Mouse (Mus musculus) midbrain, embryonic 13.5 days (tissue): ENCODE data around the gene Enah. TPM values are rescaled to one million over a fixed set of nuclear protein-coding genes. Genes with fewer than 3 reads are reported as not detected.

Experiments used
- ATAC-seq: fragments of 200-750 bp; cut with Nextera tagmentation; 2 replicates; pipeline ENCODE4 v1.8.0; 2017; ENCODE audit warnings: mild to moderate bottlenecking, moderate TSS enrichment, moderate library complexity
- H3K27ac ChIP-seq: fragments of 300-500 bp; sonication (generic); 2 replicates; pipeline ENCODE4 v1.5.1; 2015; ENCODE audit warnings: inconsistent platforms, mild to moderate bottlenecking, moderate library complexity
- H3K27me3 ChIP-seq: fragments of 300-500 bp; sonication (generic); 2 replicates; pipeline ENCODE4 v1.6.1; 2015; ENCODE audit warnings: mild to moderate bottlenecking, inconsistent platforms
- H3K36me3 ChIP-seq: fragments of 300-500 bp; sonication (generic); 2 replicates; pipeline ENCODE4 v1.6.1; 2015; ENCODE audit warnings: mild to moderate bottlenecking, inconsistent platforms
- H3K4me1 ChIP-seq: fragments of 300-500 bp; sonication (generic); replicated peaks from 2 replicates; pipeline ENCODE4 v1.6.1; 2015; ENCODE audit warnings: inconsistent platforms
- H3K4me2 ChIP-seq: fragments of 300-500 bp; sonication (generic); replicated peaks from 2 replicates; pipeline ENCODE4 v1.6.1; 2015; ENCODE audit warnings: moderate library complexity, mild to moderate bottlenecking, inconsistent platforms
- H3K4me3 ChIP-seq: fragments of 300-500 bp; sonication (generic); replicated peaks from 2 replicates; pipeline ENCODE4 v1.5.1; 2015; ENCODE audit warnings: mild to moderate bottlenecking, inconsistent platforms
- H3K9ac ChIP-seq: fragments of 300-500 bp; sonication (generic); replicated peaks from 2 replicates; pipeline ENCODE4 v1.6.1; 2015; ENCODE audit warnings: mild to moderate bottlenecking, inconsistent platforms
- H3K9me3 ChIP-seq: fragments of 300-500 bp; sonication (generic); 2 replicates; pipeline ENCODE4 v1.6.1; 2016; ENCODE audit warnings: mild to moderate bottlenecking, inconsistent platforms
- WGBS: fragments of 180-500 bp; shearing (Covaris S2); methylation state at CpG from one replicate; pipeline ENCODE4 v1.1.7; 2015; 5-methylcytosine and 5-hydroxymethylcytosine counted together
- polyA plus RNA-seq: library from polyadenylated mRNA; unstranded; fragments of >200 nt; fragmentation: Nextera tagmentation; extraction: Ambion mirVana; gene quantifications from 2 replicates; pipeline ENCODE4 v1.2.1, GENCODE M21; 2015

The Enah gene
- polyA plus RNA-seq, 1 experiment from 2014 or later, result 37.9 TPM

DNA sequence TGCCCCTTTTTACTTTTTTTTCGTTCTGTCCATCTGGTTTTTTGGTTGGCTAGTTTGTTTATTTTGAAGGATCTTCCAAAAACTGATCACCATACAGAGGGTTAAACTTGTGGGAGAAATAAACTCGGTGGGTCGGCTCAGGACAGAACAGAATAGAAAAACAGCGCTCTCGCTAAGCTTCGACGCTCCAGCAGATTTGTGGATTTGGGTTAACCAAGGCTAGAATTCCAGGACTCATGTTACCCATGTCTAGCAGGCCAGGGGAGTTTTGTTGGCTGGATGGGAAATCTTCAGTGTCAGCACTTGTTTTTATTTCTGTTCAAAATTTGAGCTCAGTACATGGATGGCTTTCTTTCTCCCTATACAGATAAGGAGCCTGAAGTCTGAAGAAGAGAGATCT is 30.0 kb upstream of the Enah start:
- Histone ChIP-seq H3K27me3 (no peaks in the 10 kb centered on the region), H3K9ac (no peak overlapping the region), H3K4me1 (peaks cover 18% of the 10 kb centered on the region), H3K4me2 (no peak overlapping the region), H3K4me3 (no peak overlapping the region), H3K9me3 (no peaks in the 10 kb centered on the region), H3K27ac (no peak overlapping the region), H3K36me3 (no peaks in the 10 kb centered on the region)
- 82% methylated on average over 7 of the region's 7 CpGs for WGBS
- no peak for ATAC-seq

DNA sequence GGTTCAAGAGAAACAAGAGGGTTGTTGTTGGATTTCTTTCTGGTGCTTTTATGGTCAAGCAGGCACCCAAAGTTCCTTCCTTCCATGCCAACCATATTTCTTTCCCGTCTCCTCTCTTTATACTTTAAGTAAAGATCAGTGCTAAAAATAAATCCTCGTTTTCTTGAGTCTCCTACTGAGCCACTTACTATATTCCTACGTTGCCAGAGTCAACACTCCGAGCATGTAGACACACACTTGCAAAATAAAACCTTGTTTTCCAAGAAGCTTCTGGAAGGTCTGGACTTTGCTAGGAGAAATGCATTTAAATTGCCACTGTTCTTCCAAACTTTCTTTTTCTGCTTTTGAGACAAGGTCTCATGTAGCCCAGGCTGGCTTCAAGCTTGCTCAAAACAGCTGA is 28.3 kb upstream of the Enah start:
- H3K27me3 ChIP-seq, result no peaks in the 10 kb centered on the region
- H3K4me3 ChIP-seq, result no peak overlapping the region
- 81% methylated on average over 4 of the region's 4 CpGs for WGBS
- H3K4me2 ChIP-seq, result no peak overlapping the region
- no peak overlapping the region for H3K27ac ChIP-seq
- H3K9me3 ChIP-seq, result no peaks in the 10 kb centered on the region
- H3K4me1 ChIP-seq, result peaks cover 18% of the 10 kb centered on the region
- ATAC-seq, result no peak
- no peaks in the 10 kb centered on the region for H3K36me3 ChIP-seq
- H3K9ac ChIP-seq, result no peak overlapping the region

DNA sequence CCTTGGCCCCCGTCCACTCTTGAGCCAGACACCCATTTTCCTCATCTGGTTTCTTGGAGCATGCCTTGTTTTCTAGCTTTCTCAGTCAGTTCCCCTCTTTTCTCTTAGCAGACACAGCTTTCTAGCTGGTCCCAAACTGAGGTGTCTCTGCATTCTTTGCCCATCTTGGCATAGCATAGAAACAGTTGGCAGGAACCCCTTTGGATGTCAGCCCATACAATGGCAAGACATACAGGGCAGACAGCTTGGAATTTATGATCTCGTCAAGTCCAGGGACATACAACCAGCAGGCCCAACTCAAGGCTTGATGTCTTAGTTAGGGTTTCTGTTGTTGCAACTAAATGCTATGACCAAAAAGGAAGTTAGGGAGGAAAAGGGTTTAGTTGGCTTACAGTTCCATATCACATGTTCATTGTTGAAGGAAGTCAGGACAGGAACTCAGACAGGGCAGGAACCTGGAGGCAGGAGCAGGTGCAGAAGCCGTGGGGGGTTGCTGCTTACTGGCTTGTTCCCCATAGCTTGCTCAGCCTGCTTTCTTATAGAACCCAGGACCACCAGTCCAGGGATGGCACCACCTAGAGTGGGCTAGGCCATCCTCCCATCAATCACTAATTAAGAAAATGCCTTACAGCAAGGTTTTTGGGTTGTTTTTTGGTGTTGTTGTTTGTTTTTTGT is 27.4 kb upstream of the Enah start:
- Histone ChIP-seq H3K27ac (no peak overlapping the region), H3K4me1 (peaks cover 14% of the 10 kb centered on the region), H3K9me3 (no peaks in the 10 kb centered on the region), H3K4me2 (no peak overlapping the region), H3K27me3 (no peaks in the 10 kb centered on the region), H3K36me3 (no peaks in the 10 kb centered on the region), H3K9ac (no peak overlapping the region), H3K4me3 (no peak overlapping the region)
- WGBS, result 89% methylated on average over 3 of the region's 3 CpGs
- ATAC-seq, result no peak

DNA sequence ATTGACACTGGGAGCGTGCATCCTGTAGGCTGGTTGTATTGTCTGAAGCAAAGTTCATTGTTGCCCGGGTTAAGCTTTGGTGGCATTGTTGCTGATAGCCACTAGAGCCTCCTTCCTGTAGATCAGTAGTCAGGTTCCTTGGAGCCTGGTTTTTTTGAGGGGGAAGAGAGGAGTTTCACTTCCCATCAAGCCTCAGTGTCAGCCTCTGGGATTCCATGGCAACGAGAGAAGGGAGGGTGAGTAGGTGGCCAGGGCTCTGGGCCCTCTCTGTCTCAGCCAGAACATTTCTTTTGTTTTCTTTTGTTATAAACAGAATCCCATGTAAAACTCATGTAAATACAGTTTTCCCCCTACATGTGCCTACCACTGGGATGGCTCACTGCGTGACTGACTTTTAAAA is 25.4 kb upstream of the Enah start:
- H3K4me3 ChIP-seq, result no peak overlapping the region
- H3K4me2 ChIP-seq, result no peak overlapping the region
- no peaks in the 10 kb centered on the region for H3K9me3 ChIP-seq
- no peak overlapping the region for H3K27ac ChIP-seq
- peak; percentile 58; the same call in 1 of the 2 replicates for ATAC-seq
- peaks cover 14% of the 10 kb centered on the region for H3K4me1 ChIP-seq
- no peaks in the 10 kb centered on the region for H3K27me3 ChIP-seq
- WGBS, result 46% methylated on average over 4 of the region's 4 CpGs
- no peaks in the 10 kb centered on the region for H3K36me3 ChIP-seq
- H3K9ac ChIP-seq, result no peak overlapping the region

DNA sequence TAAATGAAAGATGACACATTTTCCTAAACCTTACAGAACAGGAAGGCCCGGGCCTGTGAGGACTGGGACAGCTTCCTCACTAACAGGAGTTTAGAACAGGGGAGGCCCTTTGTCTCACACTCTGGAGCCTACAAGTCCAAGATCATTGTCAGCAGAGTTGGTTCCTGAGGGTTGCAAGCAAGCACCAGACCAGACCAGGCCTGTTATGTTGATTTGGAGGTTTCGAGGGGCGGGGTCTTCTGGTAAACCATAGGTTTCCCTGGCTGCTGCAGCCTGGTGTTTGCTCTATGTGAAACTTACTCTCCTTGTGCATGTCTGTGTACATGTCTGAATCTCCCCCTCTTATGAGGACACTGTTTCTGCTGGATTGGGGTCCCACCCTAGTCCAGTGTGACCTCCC is 20.7 kb upstream of the Enah start:
- Histone ChIP-seq H3K27ac (no peak overlapping the region), H3K4me1 (peaks cover 10% of the 10 kb centered on the region), H3K9me3 (no peaks in the 10 kb centered on the region), H3K36me3 (no peaks in the 10 kb centered on the region), H3K9ac (no peak overlapping the region), H3K4me2 (no peak overlapping the region), H3K4me3 (no peak overlapping the region), H3K27me3 (no peaks in the 10 kb centered on the region)
- ATAC-seq, result no peak
- WGBS, result 96% methylated on average over 3 of the region's 3 CpGs

DNA sequence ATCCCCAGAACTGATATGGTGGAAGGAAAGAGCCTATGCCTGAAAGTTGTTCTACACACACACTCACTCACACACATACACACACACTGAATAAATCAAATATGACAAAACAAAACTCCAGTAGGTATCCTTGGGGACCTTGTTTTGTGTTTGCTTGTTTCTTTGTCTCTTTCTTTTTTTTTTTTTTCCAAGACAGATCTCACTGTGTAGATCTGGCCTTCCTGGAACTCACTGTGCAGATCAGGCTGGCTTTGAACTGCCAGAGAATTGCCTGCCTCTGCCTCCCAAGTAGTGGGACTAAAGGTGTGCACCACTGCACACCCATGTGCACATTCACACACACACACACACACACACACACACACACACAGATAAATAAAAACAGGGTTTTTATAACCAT is 12.0 kb upstream of the Enah start:
- Histone ChIP-seq H3K4me1 (0 out of 2 replicates have a peak, but pooled peaks cover 2% of the 10 kb centered on the region), H3K27me3 (no peaks in the 10 kb centered on the region), H3K9me3 (no peaks in the 10 kb centered on the region), H3K4me2 (no peak overlapping the region), H3K4me3 (no peak overlapping the region), H3K36me3 (no peaks in the 10 kb centered on the region), H3K9ac (no peak overlapping the region), H3K27ac (no peak overlapping the region)
- no peak for ATAC-seq

DNA sequence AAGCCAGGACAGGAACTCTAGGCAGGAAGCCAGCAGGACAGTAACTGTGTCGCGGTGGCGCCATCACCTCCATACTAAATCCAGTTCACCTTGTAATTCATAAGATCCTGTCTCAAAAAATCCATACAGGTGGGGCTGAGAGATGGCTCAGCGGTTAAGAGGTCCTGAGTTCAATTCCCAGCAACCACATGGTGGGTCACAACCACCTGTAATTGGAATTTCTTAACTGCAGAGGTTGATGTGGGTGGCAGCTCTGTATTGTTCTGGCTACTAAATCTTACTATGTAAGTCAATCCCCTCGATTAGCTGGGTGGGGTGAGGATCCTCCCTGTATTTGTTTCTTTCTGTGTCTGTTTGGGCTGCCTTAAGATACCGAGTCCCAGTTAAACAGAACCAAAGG is 11.3 kb upstream of the Enah start:
- H3K9me3 ChIP-seq, result no peaks in the 10 kb centered on the region
- 82% methylated on average over 6 of the region's 6 CpGs for WGBS
- no peak for ATAC-seq
- H3K4me3 ChIP-seq, result no peak overlapping the region
- H3K36me3 ChIP-seq, result no peaks in the 10 kb centered on the region
- H3K4me2 ChIP-seq, result no peak overlapping the region
- no peak overlapping the region for H3K9ac ChIP-seq
- no peak overlapping the region for H3K27ac ChIP-seq
- 0 out of 2 replicates have a peak, but pooled peaks cover 2% of the 10 kb centered on the region for H3K4me1 ChIP-seq
- H3K27me3 ChIP-seq, result no peaks in the 10 kb centered on the region

DNA sequence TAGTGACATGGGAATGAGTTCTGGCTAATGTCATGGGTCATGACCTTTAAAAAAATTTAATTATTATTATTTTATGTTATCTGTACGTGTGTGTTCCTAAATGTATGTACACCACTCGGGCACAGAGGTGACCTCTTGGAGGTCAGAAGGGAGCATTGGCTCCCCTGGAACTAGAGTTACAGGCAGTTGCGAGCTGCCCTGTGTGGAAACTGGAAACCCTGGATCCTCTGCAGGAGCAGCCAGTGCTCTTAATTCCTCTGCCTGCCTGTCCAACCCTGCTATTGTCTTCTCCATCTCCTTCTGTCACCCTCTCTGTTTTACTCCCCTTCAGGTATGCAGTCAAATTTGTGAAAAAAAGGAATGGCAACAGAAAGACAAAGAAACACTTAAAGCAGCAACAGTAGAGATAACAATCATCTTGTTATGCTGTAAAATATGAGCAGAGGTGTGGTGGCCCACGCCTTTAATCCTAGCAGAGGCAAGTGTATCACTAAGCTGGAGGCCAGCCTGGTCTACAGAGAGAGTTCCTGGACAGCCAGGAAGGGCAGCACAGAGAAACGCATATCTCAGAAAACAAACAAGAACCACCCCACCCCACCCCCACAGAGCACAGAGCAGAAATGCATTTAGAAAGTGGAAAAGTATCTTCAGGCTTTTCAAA is 10.3 kb upstream of the Enah start:
- Histone ChIP-seq H3K36me3 (no peaks in the 10 kb centered on the region), H3K27ac (no peak overlapping the region), H3K4me3 (no peak overlapping the region), H3K27me3 (no peaks in the 10 kb centered on the region), H3K4me1 (0 out of 2 replicates have a peak, but pooled peaks cover 2% of the 10 kb centered on the region), H3K9ac (no peak overlapping the region), H3K4me2 (no peak overlapping the region), H3K9me3 (no peaks in the 10 kb centered on the region)
- WGBS, result 70% methylated on average over 5 of the region's 5 CpGs
- ATAC-seq, result no peak

DNA sequence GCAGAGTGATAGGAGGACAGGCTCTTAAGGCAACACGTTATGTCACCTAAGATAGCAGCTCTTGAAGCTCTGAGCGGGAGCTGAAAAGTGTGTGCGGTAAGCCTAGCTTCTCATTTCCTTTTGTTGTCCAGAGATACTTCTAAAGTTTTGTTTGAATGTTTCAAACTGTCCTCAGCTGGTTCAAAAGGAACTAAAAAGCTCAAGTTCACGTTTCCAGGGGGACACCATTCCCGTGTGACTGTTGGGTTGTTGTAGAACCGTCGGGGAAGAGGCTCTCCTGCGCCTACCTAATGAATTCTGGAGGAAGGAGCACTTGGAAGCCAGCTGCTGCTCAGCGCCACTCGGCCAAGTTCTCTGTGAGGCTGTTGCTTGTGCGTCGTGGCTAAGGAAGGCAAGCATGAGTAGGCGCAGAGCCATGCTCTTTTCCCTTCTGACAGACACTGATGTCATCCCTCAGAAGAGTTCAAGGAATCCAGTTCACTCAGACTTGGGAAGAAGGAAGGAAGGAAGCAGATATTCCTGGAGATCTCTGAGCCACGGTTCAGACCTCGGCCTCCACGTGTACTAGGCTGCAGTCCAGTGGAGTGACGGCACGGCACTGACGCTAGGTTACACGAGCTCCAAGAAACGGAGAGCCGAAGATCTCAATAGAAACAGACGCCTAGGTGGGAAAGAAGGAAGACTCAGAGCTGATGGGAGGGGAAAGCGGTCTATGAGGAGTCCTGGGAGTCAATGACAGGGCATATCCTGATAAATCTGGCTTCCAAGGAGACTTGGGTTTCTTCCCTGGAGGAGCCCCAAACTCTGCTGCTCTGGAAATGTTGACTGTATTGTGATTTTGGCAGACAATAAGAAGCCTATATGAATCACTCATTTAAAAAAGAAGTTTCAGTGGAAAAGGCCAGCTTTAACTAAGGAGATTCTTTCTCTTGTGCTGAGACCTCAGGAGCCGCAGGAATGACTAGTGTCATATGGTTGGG is 8.7 kb upstream of the Enah start:
- H3K36me3 ChIP-seq, result no peaks in the 10 kb centered on the region
- WGBS, result 86% methylated on average over 25 of the region's 25 CpGs
- H3K4me3 ChIP-seq, result no peak overlapping the region
- no peaks in the 10 kb centered on the region for H3K4me1 ChIP-seq
- H3K9me3 ChIP-seq, result no peaks in the 10 kb centered on the region
- H3K27me3 ChIP-seq, result no peaks in the 10 kb centered on the region
- no peak for ATAC-seq
- H3K9ac ChIP-seq, result no peak overlapping the region
- H3K27ac ChIP-seq, result no peak overlapping the region
- no peak overlapping the region for H3K4me2 ChIP-seq

DNA sequence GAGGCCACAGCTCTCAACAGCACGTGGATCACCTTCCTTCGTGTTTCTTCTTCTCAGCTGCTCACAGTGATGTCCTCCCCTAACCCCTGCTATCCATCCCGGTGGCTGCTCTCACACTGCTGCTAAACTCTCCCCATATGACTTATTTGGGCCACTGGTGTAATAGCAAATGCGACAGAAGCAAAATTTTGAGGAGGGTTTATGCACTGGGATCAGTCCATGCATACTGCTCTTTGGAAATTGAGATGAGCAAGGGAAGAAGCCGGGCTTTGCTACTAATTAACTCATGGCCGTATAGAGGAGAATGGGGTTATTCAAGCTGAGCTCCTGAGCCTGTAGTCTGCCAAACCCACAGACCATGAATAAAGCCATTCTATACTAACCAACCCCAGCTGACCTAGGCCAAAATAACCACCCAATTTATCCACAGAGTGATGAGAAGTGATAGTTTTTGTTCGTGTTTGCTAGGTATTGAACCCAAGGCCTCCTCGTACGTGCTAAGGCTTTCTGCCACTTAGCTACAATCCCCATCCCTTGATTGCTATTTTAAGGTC is 7.7 kb upstream of the Enah start:
- Histone ChIP-seq H3K27me3 (no peaks in the 10 kb centered on the region), H3K9ac (no peak overlapping the region), H3K27ac (no peak overlapping the region), H3K36me3 (no peaks in the 10 kb centered on the region), H3K4me1 (no peaks in the 10 kb centered on the region), H3K4me2 (no peak overlapping the region), H3K4me3 (no peak overlapping the region), H3K9me3 (no peaks in the 10 kb centered on the region)
- ATAC-seq, result no peak
- 74% methylated on average over 9 of the region's 9 CpGs for WGBS

DNA sequence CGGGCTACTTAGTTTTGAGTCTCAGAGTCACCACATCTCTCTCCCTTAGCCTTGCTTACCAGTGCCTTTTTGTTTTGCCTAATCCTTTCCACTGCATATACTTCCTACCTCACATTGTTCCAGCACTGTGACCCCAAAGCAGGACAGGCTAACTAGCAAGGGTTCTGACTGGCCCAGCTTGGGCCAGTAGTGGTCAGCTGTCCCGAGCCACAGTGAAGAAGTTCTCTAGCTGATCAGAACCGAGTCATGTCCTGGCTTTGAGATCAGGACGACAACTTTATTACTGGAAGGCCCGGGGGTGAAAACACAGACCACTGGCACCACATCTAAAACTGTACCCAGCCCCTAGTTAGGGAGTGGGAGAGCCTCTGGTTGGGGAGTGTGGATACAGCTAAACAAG is 7.0 kb upstream of the Enah start:
- H3K27ac ChIP-seq, result no peak overlapping the region
- WGBS, result 86% methylated on average over 5 of the region's 5 CpGs
- peaks cover 1% of the 10 kb centered on the region for H3K4me1 ChIP-seq
- H3K36me3 ChIP-seq, result no peaks in the 10 kb centered on the region
- H3K9me3 ChIP-seq, result no peaks in the 10 kb centered on the region
- no peak overlapping the region for H3K4me3 ChIP-seq
- H3K4me2 ChIP-seq, result no peak overlapping the region
- H3K9ac ChIP-seq, result no peak overlapping the region
- H3K27me3 ChIP-seq, result no peaks in the 10 kb centered on the region
- ATAC-seq, result no peak

DNA sequence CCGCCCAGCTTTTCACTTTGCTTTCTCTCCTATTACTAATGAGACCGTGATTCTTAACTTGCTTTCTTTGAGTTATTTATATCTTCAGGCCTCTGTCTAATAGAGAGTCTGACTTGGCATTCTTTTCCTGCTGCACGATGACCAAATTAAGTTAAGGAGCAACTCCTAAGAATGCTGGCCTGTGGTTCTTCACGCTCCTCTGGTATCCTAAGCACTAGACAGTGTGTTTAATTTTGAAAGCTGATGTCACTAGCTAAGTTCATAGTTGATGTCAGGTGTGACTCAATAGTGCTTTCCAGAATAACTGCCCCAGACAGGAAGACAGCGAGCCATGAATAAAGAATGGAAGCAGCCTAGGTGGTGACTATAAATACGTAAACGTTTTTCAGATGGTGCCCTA is 6.3 kb upstream of the Enah start:
- Histone ChIP-seq H3K9me3 (no peaks in the 10 kb centered on the region), H3K36me3 (no peaks in the 10 kb centered on the region), H3K27me3 (no peaks in the 10 kb centered on the region), H3K4me1 (peaks cover 8% of the 10 kb centered on the region), H3K4me2 (no peak overlapping the region), H3K4me3 (no peak overlapping the region), H3K27ac (no peak overlapping the region), H3K9ac (no peak overlapping the region)
- ATAC-seq, result no peak
- 83% methylated on average over 7 of the region's 7 CpGs for WGBS
